Mouse (Mus musculus) cerebellum, postnatal 10 days (tissue): ENCODE data around the gene Gmds.

Source experiments
- DNase-seq, 2 experiments: peaks; one replicate each; pipeline ENCODE4 v3.0.0; 2021; ENCODE audit warnings: mixed read lengths in 2 of 2

The Gmds gene

GRCm38 (mm10) chr13:32338513-32339365, at the start of gene Gmds:
Gmds (minus strand) TSS chr13:32338740.
- peak; percentile 95 to 98 for DNase-seq

GRCm38 (mm10) chr13:32385421-32386092, 47.0 kb upstream of the Gmds start:
- peak in 1 of 2 experiments; percentile 3 for DNase-seq

- no peak for DNase-seq
Observed at GRCm38 (mm10) chr13:32382227-32383010, 43.9 kb upstream of the Gmds start.

GRCm38 (mm10) chr13:32378634-32379033, 40.1 kb upstream of the Gmds start:
- no peak for DNase-seq

DNA sequence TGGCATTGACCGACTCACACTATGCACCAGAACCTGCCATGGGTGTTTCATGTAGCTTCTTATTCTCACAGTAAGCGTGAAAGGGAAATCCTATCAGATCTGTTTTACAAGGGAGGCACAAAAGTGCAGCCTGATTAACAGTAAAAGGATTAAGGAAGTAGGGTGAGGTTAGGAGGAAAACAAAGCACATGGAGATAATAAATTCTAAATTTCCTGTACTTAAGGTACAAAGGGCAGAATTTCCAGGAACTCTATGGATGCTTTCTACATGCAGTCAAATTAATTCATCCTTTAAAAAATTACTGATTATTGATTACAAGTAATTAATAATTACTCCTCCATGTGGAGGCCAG, 34.0 kb upstream of the Gmds start:
- no peak for DNase-seq

GRCm38 (mm10) chr13:32371874-32372530, 33.5 kb upstream of the Gmds start:
- no peak for DNase-seq

GRCm38 (mm10) chr13:32370751-32371150, 32.2 kb upstream of the Gmds start:
- DNase-seq: no peak

- DNase-seq: peak in 1 of 2 experiments; percentile 2
Observed at GRCm38 (mm10) chr13:32370135-32370534, 31.6 kb upstream of the Gmds start.

- no peak for DNase-seq
Observed at GRCm38 (mm10) chr13:32337735-32338512, 616 bp downstream of the Gmds start.

DNA sequence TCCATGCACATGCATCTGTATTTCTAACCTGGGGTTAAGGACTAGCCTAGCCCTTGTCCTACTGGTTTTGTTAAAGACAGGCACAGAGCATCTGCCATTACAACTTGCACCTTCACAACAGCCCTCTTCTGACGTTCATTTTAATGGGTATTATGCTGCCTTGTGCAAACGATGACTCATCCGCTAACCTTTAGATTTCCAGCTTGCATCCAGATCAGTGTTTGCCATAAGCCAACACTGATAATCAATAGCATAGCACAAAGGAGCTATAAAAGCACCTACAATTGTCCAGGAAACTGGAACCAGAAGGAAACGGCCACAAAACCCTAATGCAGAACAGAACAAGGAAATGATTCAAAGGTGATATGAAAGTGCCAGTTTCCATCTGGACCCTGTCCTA, 20.2 kb downstream of the Gmds start:
- no peak for DNase-seq

DNA sequence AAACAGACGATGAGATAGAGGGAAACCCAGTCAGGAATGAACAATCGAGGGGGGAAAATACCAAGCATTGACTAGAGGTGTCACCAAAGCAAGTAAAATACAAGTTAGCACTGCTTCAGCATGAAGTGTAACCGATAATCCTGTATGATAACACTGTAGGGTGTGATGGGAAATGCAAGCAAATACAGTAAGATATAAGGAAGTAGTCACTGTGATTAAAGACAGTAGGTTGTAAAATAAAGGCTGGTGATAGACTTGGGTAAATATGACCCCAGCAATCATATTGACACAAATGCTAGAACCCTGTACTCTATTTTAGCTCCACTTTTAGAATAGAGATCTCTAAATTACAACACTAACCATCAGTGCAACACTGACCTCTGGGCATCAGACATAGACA, 21.2 kb downstream of the Gmds start:
- DNase-seq: no peak

GRCm38 (mm10) chr13:32312663-32313062, 25.9 kb downstream of the Gmds start:
- DNase-seq: peak; percentile 63 to 71

GRCm38 (mm10) chr13:32311476-32311875, 27.1 kb downstream of the Gmds start:
- no peak for DNase-seq

DNA sequence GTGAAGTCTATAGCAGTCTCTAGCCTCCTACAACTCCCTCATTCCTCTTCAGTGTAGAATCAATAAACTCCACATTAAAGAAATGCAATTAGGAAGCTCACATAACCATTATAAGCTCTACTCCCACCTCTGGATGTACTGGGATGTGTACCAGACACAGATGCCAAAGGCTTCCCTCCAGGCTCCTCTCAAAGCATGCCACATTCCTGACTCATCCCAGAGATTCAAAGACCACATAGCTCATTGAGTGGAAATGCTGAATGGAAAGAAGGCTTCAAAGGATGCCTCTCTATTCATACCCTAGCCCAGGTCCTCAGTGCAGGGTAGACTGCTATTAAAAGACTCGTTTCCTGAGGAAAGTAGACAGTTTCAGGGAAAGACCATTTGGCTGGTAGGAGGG, 40.1 kb downstream of the Gmds start:
- no peak for DNase-seq

GRCm38 (mm10) chr13:32297398-32297797, 41.1 kb downstream of the Gmds start:
- DNase-seq: peak; percentile 26 to 48

DNA sequence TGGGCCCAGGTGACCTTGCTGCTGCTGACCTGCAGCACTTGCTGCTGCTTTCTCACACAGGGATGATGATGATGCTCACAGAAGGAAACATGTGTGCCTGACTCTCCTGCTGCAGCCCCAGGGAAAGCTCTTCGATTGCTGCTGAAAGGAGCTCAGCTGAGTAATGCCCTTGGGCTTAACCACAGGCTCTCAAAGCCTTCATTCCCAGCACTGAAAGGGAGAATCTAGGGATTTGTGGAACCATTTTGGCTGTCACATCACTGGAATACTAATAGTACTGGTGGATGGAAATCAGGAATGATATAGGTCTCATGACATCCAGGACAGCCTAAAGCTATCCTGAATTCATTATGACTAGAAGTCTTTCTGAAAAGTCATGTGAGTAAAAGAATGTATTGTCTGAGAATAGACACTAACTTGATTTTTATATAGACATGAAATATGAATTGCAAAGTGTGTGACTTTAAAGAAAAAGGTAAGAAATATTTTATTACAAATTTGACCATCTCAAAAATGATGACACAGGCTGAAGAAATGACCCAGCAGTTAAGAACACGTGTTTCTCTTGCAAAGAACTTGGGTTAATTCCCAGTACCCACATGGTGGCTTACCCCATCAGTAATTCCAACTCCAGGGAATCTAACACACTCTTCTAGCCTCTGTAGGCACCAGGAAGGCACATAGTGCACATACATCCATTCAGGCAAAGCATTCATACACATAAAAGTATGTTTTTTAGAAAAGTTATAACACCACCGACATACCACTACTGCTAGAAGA, 43.9 kb downstream of the Gmds start:
- DNase-seq: no peak

- no peak for DNase-seq
Observed at GRCm38 (mm10) chr13:32272937-32273496, 65.5 kb downstream of the Gmds start.

- DNase-seq: no peak
Observed at GRCm38 (mm10) chr13:32269757-32270156, 68.8 kb downstream of the Gmds start.

- no peak for DNase-seq
Observed at GRCm38 (mm10) chr13:32269261-32269660, 69.3 kb downstream of the Gmds start.

DNA sequence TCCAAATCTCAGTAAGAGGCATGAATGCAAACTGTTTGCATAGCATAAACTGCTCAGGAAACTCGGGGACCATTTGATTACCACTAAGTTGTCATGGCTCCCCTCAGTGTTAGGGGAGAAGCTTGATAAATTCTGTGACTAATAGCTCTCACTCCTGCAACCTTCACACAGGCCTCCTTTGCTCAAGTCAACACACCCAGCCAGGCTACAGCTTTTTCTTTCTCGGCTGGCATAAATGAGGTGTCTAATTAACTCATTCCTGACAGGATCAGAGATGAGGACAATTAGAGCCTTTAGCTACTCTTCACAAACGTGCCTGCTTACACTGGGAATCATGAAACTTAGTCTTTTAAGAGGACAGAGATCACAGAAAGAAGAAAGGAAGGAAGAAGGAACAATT, 70.3 kb downstream of the Gmds start:
- no peak for DNase-seq
